Mouse (Mus musculus) forebrain, postnatal 0 days (tissue): ENCODE results near the gene Patl1. TPM values are rescaled to one million over a fixed set of nuclear protein-coding genes. Genes with fewer than 3 reads are reported as not detected.

Experiments used
- ATAC-seq: fragments of 200-750 bp; cut with Nextera tagmentation; 2 replicates; pipeline ENCODE4 v1.8.0; 2017; ENCODE audit warnings: mild to moderate bottlenecking, moderate library complexity
- DNase-seq: peaks from one replicate; pipeline ENCODE4 v3.0.0-alpha.2; 2015
- H3K27ac ChIP-seq: fragments of 300-500 bp; sonication (generic); 2 replicates; pipeline ENCODE4 v1.5.1; 2014; ENCODE audit warnings: low read depth, mild to moderate bottlenecking, antibody characterized with exemption, low read length, moderate library complexity, mixed read lengths
- H3K27me3 ChIP-seq: fragments of 300-500 bp; sonication (generic); 2 replicates; pipeline ENCODE4 v1.6.1; 2014; ENCODE audit warnings: mild to moderate bottlenecking, low read length, mixed read lengths; ENCODE audit not compliant: insufficient read depth
- H3K36me3 ChIP-seq: fragments of 300-500 bp; sonication (generic); 2 replicates; pipeline ENCODE4 v1.6.1; 2014; ENCODE audit warnings: mild to moderate bottlenecking, moderate library complexity; ENCODE audit not compliant: insufficient read depth
- H3K4me1 ChIP-seq: fragments of 300-500 bp; sonication (generic); 2 replicates; pipeline ENCODE4 v1.6.1; 2014; ENCODE audit warnings: antibody characterized with exemption; ENCODE audit not compliant: insufficient read depth
- H3K4me2 ChIP-seq: fragments of 300-500 bp; sonication (generic); 2 replicates; pipeline ENCODE4 v1.6.1; 2014; ENCODE audit warnings: low read depth, mild to moderate bottlenecking, moderate library complexity
- H3K4me3 ChIP-seq: fragments of 300-500 bp; sonication (generic); 2 replicates; pipeline ENCODE4 v1.5.1; 2014; ENCODE audit warnings: low read depth, low read length, mixed read lengths
- H3K9ac ChIP-seq: fragments of 300-500 bp; sonication (generic); 2 replicates; pipeline ENCODE4 v1.6.1; 2014; ENCODE audit warnings: mild to moderate bottlenecking
- H3K9me3 ChIP-seq: fragments of 300-500 bp; sonication (generic); 2 replicates; pipeline ENCODE4 v1.6.1; 2016; ENCODE audit warnings: low read length
- CTCF ChIP-seq: sonication (generic); IDR thresholded peaks from 2 replicates; pipeline ENCODE4 v1.5.1; 2016; ENCODE audit warnings: antibody characterized with exemption, control low read depth, low read depth
- WGBS: fragments of 180-500 bp; shearing (Covaris S2); extraction: QIAGEN DNeasy Blood & Tissue Kit; methylation state at CpG from one replicate; pipeline ENCODE4 v1.1.7; 2014; 5-methylcytosine and 5-hydroxymethylcytosine counted together
- polyA plus RNA-seq: library from polyadenylated mRNA; unstranded; fragments of >200 nt; fragmentation: Nextera tagmentation; extraction: Ambion mirVana; gene quantifications from 2 replicates; pipeline ENCODE4 v1.2.1, GENCODE M21; 2015
- total RNA-seq: library from RNA; depleted of rRNA; stranded (reverse); fragments of >200 nt; gene quantifications from 2 replicates; pipeline ENCODE4 v1.2.3, GENCODE M21; 2014

The Patl1 gene
- total and polyA plus RNA-seq, 2 experiments from 2014 or later = 11.8 to 12.1 TPM

- WGBS = 2% methylated on average over 59 of the region's 59 CpGs
- ATAC-seq = peak; percentile 95
- Histone ChIP-seq H3K4me1 (peaks cover 8% of the 10 kb centered on the region; the same call in 1 of the 2 replicates), H3K4me2 (peak within 1 kb of the TSS; percentile 86), H3K9me3 (no peaks in the 10 kb centered on the region), H3K27ac (peak within 1 kb of the TSS; percentile 91), H3K9ac (peak within 1 kb of the TSS; percentile 79), H3K36me3 (no peaks in the 10 kb centered on the region), H3K27me3 (no peaks in the 10 kb centered on the region), H3K4me3 (peak within 1 kb of the TSS; percentile 99)
- DNase-seq = peak; percentile 100
- TF ChIP-seq CTCF = no peak
Measured at GRCm38 (mm10) chr19:11965023-11965942, 53.1 kb downstream of the Patl1 start, which contains the start of gene Osbp. Osbp (plus strand) TSS chr19:11965941.

GRCm38 (mm10) chr19:11966201-11966636, 54.0 kb downstream of the Patl1 start:
- Histone ChIP-seq H3K4me2 (peak overlapping the region; percentile 86), H3K9ac (peak overlapping the region; percentile 79), H3K4me1 (peaks cover 8% of the 10 kb centered on the region; the same call in 1 of the 2 replicates), H3K27ac (peak overlapping the region; percentile 91), H3K4me3 (peak overlapping the region; percentile 99), H3K9me3 (no peaks in the 10 kb centered on the region), H3K27me3 (no peaks in the 10 kb centered on the region), H3K36me3 (0 out of 2 replicates have a peak, but pooled peaks cover 7% of the 10 kb centered on the region)
- peak; percentile 47 for DNase-seq
- WGBS = 3% methylated on average over 18 of the region's 18 CpGs
- no peak for ATAC-seq
- TF ChIP-seq CTCF = no peak

GRCm38 (mm10) chr19:11969155-11970050, 57.2 kb downstream of the Patl1 start:
- WGBS = 84% methylated on average over 9 of the region's 9 CpGs
- Histone ChIP-seq H3K4me2 (no peak overlapping the region), H3K9ac (no peak overlapping the region), H3K27me3 (no peaks in the 10 kb centered on the region), H3K27ac (no peak overlapping the region), H3K9me3 (no peaks in the 10 kb centered on the region), H3K4me1 (peaks cover 8% of the 10 kb centered on the region; the same call in 1 of the 2 replicates), H3K36me3 (peaks cover 37% of the 10 kb centered on the region), H3K4me3 (no peak overlapping the region)
- no peak for DNase-seq
- TF ChIP-seq CTCF = no peak
- no peak for ATAC-seq

- no peaks in the 10 kb centered on the region for H3K4me1 ChIP-seq
- H3K4me3 ChIP-seq = no peak overlapping the region
- H3K9me3 ChIP-seq = no peaks in the 10 kb centered on the region
- H3K4me2 ChIP-seq = no peak overlapping the region
- no peak for DNase-seq
- no peak overlapping the region for H3K27ac ChIP-seq
- WGBS = 96% methylated on average over 13 of the region's 13 CpGs
- TF ChIP-seq CTCF = no peak
- peaks cover 71% of the 10 kb centered on the region for H3K36me3 ChIP-seq
- ATAC-seq = no peak
- H3K27me3 ChIP-seq = no peaks in the 10 kb centered on the region
- H3K9ac ChIP-seq = no peak overlapping the region
Measured at GRCm38 (mm10) chr19:11973511-11974222, 61.5 kb downstream of the Patl1 start.

GRCm38 (mm10) chr19:11974223-11974540, 62.0 kb downstream of the Patl1 start:
- 82% methylated on average over 2 of the region's 2 CpGs for WGBS
- H3K36me3 ChIP-seq = peaks cover 77% of the 10 kb centered on the region

GRCm38 (mm10) chr19:11975683-11976082, 63.5 kb downstream of the Patl1 start:
- TF ChIP-seq CTCF = no peak
- Histone ChIP-seq H3K4me1 (no peaks in the 10 kb centered on the region), H3K36me3 (peaks cover 87% of the 10 kb centered on the region), H3K9me3 (no peaks in the 10 kb centered on the region), H3K4me3 (no peak overlapping the region), H3K27ac (no peak overlapping the region), H3K9ac (no peak overlapping the region), H3K4me2 (no peak overlapping the region), H3K27me3 (no peaks in the 10 kb centered on the region)
- DNase-seq (no peak), ATAC-seq (no peak)
- 83% methylated on average over 4 of the region's 4 CpGs for WGBS

More at GRCm38 (mm10) chr19:11974223-11974540, 62.0 kb downstream of the Patl1 start:
- no peak for ATAC-seq
- DNase-seq = no peak
- TF ChIP-seq CTCF = no peak
- Histone ChIP-seq H3K9me3 (no peaks in the 10 kb centered on the region), H3K4me2 (no peak overlapping the region), H3K4me1 (no peaks in the 10 kb centered on the region), H3K9ac (no peak overlapping the region), H3K4me3 (no peak overlapping the region), H3K27me3 (no peaks in the 10 kb centered on the region), H3K27ac (no peak overlapping the region)
